Mouse (Mus musculus) cortical plate, adult 2 months (tissue): ENCODE data around the gene Tcp10a.
"Not testable (repeated sequence)": the region's sequence is repeated elsewhere in the genome, so short reads cannot be mapped to it uniquely, and the experiment has no call there.

Experiments used
- CTCF ChIP-seq: fragments of 200-500 bp; IDR thresholded peaks from 2 replicates; pipeline ENCODE4 v1.5.1; 2011; ENCODE audit warnings: mild to moderate bottlenecking, control low read depth, low read length; ENCODE audit not compliant: insufficient read depth; ENCODE audit errors: extremely low read depth
- POLR2A ChIP-seq: fragments of 200-500 bp; IDR thresholded peaks from 2 replicates; pipeline ENCODE4 v1.6.1; 2011; ENCODE audit warnings: mild to moderate bottlenecking, low read length, control low read depth; ENCODE audit not compliant: insufficient read depth; ENCODE audit errors: extremely low read depth

GRCm38 (mm10) chr17:7385364-7385763 is 60.9 kb downstream of the Tcp10a start, which contains the start of gene Unc93a2:
- TF ChIP-seq CTCF, POLR2A: not testable (repeated sequence)
